Mouse (Mus musculus) small intestine, adult 2 months (tissue): ENCODE results near the gene Chrm4. TPM values are rescaled to one million over a fixed set of nuclear protein-coding genes. Genes with fewer than 3 reads are reported as not detected.

ENCODE experiments used
- H3K27ac ChIP-seq: fragments of 200-500 bp; 2 replicates; pipeline ENCODE4 v1.5.1; 2012; ENCODE audit warnings: low read depth, low read length, control low read depth, inconsistent platforms; ENCODE audit not compliant: insufficient read depth
- H3K27me3 ChIP-seq: fragments of 200-500 bp; 2 replicates; pipeline ENCODE4 v1.6.1; 2012; ENCODE audit warnings: mild to moderate bottlenecking, moderate library complexity, low read length, inconsistent platforms; ENCODE audit not compliant: control insufficient read depth, insufficient read depth
- H3K36me3 ChIP-seq: fragments of 200-500 bp; 2 replicates; pipeline ENCODE4 v1.6.1; 2012; ENCODE audit warnings: mild to moderate bottlenecking, low read length, control low read depth, inconsistent platforms; ENCODE audit not compliant: control insufficient read depth, insufficient read depth
- H3K4me1 ChIP-seq: fragments of 200-500 bp; 2 replicates; pipeline ENCODE4 v1.6.1; 2012; ENCODE audit warnings: low read length, inconsistent platforms, mixed read lengths; ENCODE audit not compliant: control insufficient read depth, insufficient read depth, insufficient read length
- H3K4me3 ChIP-seq: fragments of 200-500 bp; 2 replicates; pipeline ENCODE4 v1.5.1; 2012; ENCODE audit warnings: low read depth, mild to moderate bottlenecking, control low read depth, inconsistent platforms, low read length, moderate library complexity
- CTCF ChIP-seq: fragments of 200-500 bp; IDR thresholded peaks from 2 replicates; pipeline ENCODE4 v1.5.1; 2012; ENCODE audit warnings: low read depth, mild to moderate bottlenecking, control low read depth, inconsistent platforms, low read length, moderate library complexity, mixed read lengths; ENCODE audit not compliant: insufficient replicate concordance, insufficient read length; ENCODE audit errors: extremely low read depth
- POLR2A ChIP-seq: fragments of 200-500 bp; IDR thresholded peaks from 2 replicates; pipeline ENCODE4 v1.6.1; 2012; ENCODE audit warnings: low read depth, mild to moderate bottlenecking, control low read depth, inconsistent platforms, low read length, moderate library complexity
- WGBS: fragments of 180-500 bp; shearing (Covaris S2); methylation state at CpG from one replicate; pipeline ENCODE4 v1.1.7; 2018; 5-methylcytosine and 5-hydroxymethylcytosine counted together
- polyA plus RNA-seq: library from polyadenylated mRNA; depleted of rRNA; stranded (reverse); fragments of >200 nt; gene quantifications from 2 replicates; pipeline ENCODE4 v1.2.3, GENCODE M21; 2012

The Chrm4 gene
- polyA plus RNA-seq, 1 experiment: 2.9 TPM

GRCm38 (mm10) chr2:91900431-91900830 lies 26.6 kb upstream of the Chrm4 start:
- WGBS: 94% methylated on average over 8 of the region's 8 CpGs
- no peak overlapping the region for H3K27ac ChIP-seq
- H3K27me3 ChIP-seq: no peaks in the 10 kb centered on the region
- peaks cover 4% of the 10 kb centered on the region; the same call in 1 of the 2 replicates for H3K4me1 ChIP-seq
- peaks cover 33% of the 10 kb centered on the region for H3K36me3 ChIP-seq
- H3K4me3 ChIP-seq: no peak overlapping the region
- no peak for TF ChIP-seq CTCF
- no peak for TF ChIP-seq POLR2A

GRCm38 (mm10) chr2:91902336-91902735 lies 24.7 kb upstream of the Chrm4 start:
- WGBS: 68% methylated on average over 5 of the region's 5 CpGs
- Histone ChIP-seq H3K36me3 (peaks cover 33% of the 10 kb centered on the region), H3K27ac (no peak overlapping the region), H3K4me1 (peaks cover 4% of the 10 kb centered on the region; the same call in 1 of the 2 replicates), H3K27me3 (no peaks in the 10 kb centered on the region), H3K4me3 (no peak overlapping the region)
- TF ChIP-seq POLR2A: no peak
- TF ChIP-seq CTCF: no peak

GRCm38 (mm10) chr2:91903171-91903925 lies 23.7 kb upstream of the Chrm4 start:
- Histone ChIP-seq H3K27ac (no peak overlapping the region), H3K36me3 (peaks cover 35% of the 10 kb centered on the region), H3K27me3 (no peaks in the 10 kb centered on the region), H3K4me3 (no peak overlapping the region), H3K4me1 (no peaks in the 10 kb centered on the region)
- WGBS: 82% methylated on average over 3 of the region's 3 CpGs
- TF ChIP-seq POLR2A (no peak), CTCF (no peak)

GRCm38 (mm10) chr2:91904618-91905307 lies 22.3 kb upstream of the Chrm4 start:
- Histone ChIP-seq H3K4me1 (no peaks in the 10 kb centered on the region), H3K36me3 (peaks cover 33% of the 10 kb centered on the region), H3K4me3 (no peak overlapping the region), H3K27me3 (no peaks in the 10 kb centered on the region), H3K27ac (no peak overlapping the region)
- WGBS: 78% methylated on average over 5 of the region's 5 CpGs
- TF ChIP-seq POLR2A (no peak), CTCF (no peak)

- Histone ChIP-seq H3K36me3 (peaks cover 30% of the 10 kb centered on the region), H3K4me1 (no peaks in the 10 kb centered on the region), H3K27me3 (no peaks in the 10 kb centered on the region), H3K27ac (no peak overlapping the region), H3K4me3 (no peak overlapping the region)
- TF ChIP-seq POLR2A (no peak), CTCF (no peak)
- 92% methylated on average over 2 of the region's 2 CpGs for WGBS
Measured at GRCm38 (mm10) chr2:91906141-91906540, 20.9 kb upstream of the Chrm4 start.

GRCm38 (mm10) chr2:91912616-91913015 lies 14.4 kb upstream of the Chrm4 start:
- no peaks in the 10 kb centered on the region for H3K4me1 ChIP-seq
- TF ChIP-seq POLR2A: no peak
- 55% methylated on average over 3 of the region's 3 CpGs for WGBS
- H3K27me3 ChIP-seq: no peaks in the 10 kb centered on the region
- H3K4me3 ChIP-seq: no peak overlapping the region
- peaks cover 65% of the 10 kb centered on the region for H3K36me3 ChIP-seq
- H3K27ac ChIP-seq: no peak overlapping the region

- TF ChIP-seq POLR2A (no peak), CTCF (no peak)
- H3K4me3 ChIP-seq: no peak overlapping the region
- H3K27ac ChIP-seq: no peak overlapping the region
- peaks cover 71% of the 10 kb centered on the region for H3K36me3 ChIP-seq
- no peaks in the 10 kb centered on the region for H3K27me3 ChIP-seq
- H3K4me1 ChIP-seq: no peaks in the 10 kb centered on the region
- WGBS: 85% methylated on average over 7 of the region's 7 CpGs
Measured at GRCm38 (mm10) chr2:91913328-91914110, 13.5 kb upstream of the Chrm4 start.
